Mouse (Mus musculus) erythroblast, embryonic 14.5 days (primary cell): Measurements from ENCODE around the gene Map2k4.

Experiments
- GATA1 ChIP-seq: IDR thresholded peaks from 2 replicates; pipeline ENCODE4 v1.6.1; 2012; ENCODE audit warnings: low read length, inconsistent platforms, mixed read lengths
- TAL1 ChIP-seq: IDR thresholded peaks from 3 replicates; pipeline ENCODE4 v1.6.1; 2012; ENCODE audit warnings: low read length, inconsistent platforms, mixed read lengths

GRCm38 (mm10) chr11:65773946-65774656, 14.0 kb downstream of the Map2k4 start:
- TF ChIP-seq GATA1 (no peak), TAL1 (no peak)
